Mouse (Mus musculus) forebrain, embryonic 13.5 days (tissue): ENCODE measurements at regions not wholly inside any gene's neighbourhood (a gene's known extent, or its start where the extent isn't known, plus 50 kb on each side); places are given as distances from the start of the nearest gene placed in this dataset.
"Not testable (repeated sequence)": the region's sequence is repeated elsewhere in the genome, so short reads cannot be mapped to it uniquely, and the experiment has no call there.

Experiments used
- ATAC-seq: fragments of 200-750 bp; cut with Nextera tagmentation; 2 replicates; pipeline ENCODE4 v1.8.0; 2017
- H3K27ac ChIP-seq: fragments of 300-500 bp; sonication (generic); 2 replicates; pipeline ENCODE4 v1.5.1; 2015; ENCODE audit warnings: inconsistent platforms, mild to moderate bottlenecking, moderate library complexity
- H3K27me3 ChIP-seq: fragments of 300-500 bp; sonication (generic); 2 replicates; pipeline ENCODE4 v1.6.1; 2015; ENCODE audit warnings: mild to moderate bottlenecking, inconsistent platforms
- H3K36me3 ChIP-seq: fragments of 300-500 bp; sonication (generic); 2 replicates; pipeline ENCODE4 v1.6.1; 2015; ENCODE audit warnings: mild to moderate bottlenecking, inconsistent platforms; ENCODE audit not compliant: poor library complexity, severe bottlenecking
- H3K4me1 ChIP-seq: fragments of 300-500 bp; sonication (generic); 2 replicates; pipeline ENCODE4 v1.6.1; 2015; ENCODE audit warnings: inconsistent platforms
- H3K4me2 ChIP-seq: fragments of 300-500 bp; sonication (generic); 2 replicates; pipeline ENCODE4 v1.6.1; 2015; ENCODE audit warnings: inconsistent platforms, mild to moderate bottlenecking, moderate library complexity
- H3K4me3 ChIP-seq: fragments of 300-500 bp; sonication (generic); 2 replicates; pipeline ENCODE4 v1.5.1; 2015; ENCODE audit warnings: mild to moderate bottlenecking, inconsistent platforms
- H3K9ac ChIP-seq: fragments of 300-500 bp; sonication (generic); 2 replicates; pipeline ENCODE4 v1.6.1; 2015; ENCODE audit warnings: mild to moderate bottlenecking, inconsistent platforms
- H3K9me3 ChIP-seq: fragments of 300-500 bp; sonication (generic); replicated peaks from 2 replicates; pipeline ENCODE4 v1.6.1; 2016; ENCODE audit warnings: inconsistent platforms
- WGBS: fragments of 180-500 bp; shearing (Covaris S2); methylation state at CpG from one replicate; pipeline ENCODE4 v1.1.7; 2015; 5-methylcytosine and 5-hydroxymethylcytosine counted together

GRCm38 (mm10) chrX:50599780-50600179 lies 171.5 kb upstream of the Olfr1324 start:
- Histone ChIP-seq H3K9ac (no peak overlapping the region), H3K4me3 (peak overlapping the region; percentile 19; the same call in 1 of the 2 replicates), H3K36me3 (peaks cover 15% of the 10 kb centered on the region), H3K9me3 (no peaks in the 10 kb centered on the region), H3K4me1 (no peaks in the 10 kb centered on the region), H3K4me2 (peak overlapping the region; percentile 35), H3K27ac (no peak overlapping the region), H3K27me3 (no peaks in the 10 kb centered on the region)
- WGBS = 80% methylated on average over 4 of the region's 4 CpGs
- peak; percentile 55; the same call in 1 of the 2 replicates for ATAC-seq

DNA sequence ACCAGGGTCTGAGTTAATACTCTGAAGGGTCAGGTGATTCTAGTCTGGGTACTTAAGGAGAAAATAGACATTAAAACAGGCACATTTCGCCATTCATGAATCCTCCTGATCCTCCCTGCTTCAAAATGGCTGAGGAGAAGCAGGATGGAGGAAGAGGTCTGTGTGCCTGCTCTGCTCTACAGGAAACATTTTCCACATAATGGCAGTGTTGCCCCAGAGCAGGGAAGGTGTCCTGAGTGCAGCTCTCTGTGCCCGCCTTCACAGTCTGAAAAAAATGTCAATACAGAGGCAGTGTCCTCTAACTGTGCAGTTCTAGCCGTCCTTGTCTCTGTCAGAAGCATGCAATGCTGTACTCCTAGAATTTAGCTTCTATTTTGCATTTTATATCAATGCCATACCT lies 169.3 kb upstream of the Olfr1324 start:
- not testable (repeated sequence) for H3K27me3 ChIP-seq, H3K9me3 ChIP-seq, ATAC-seq, H3K4me1 ChIP-seq, H3K4me3 ChIP-seq, H3K9ac ChIP-seq, H3K27ac ChIP-seq
- 78% methylated on average over 3 of the region's 3 CpGs for WGBS
- peak overlapping the region; percentile 24; the same call in 1 of the 2 replicates for H3K4me2 ChIP-seq
- H3K36me3 ChIP-seq = peaks cover 18% of the 10 kb centered on the region

- H3K9me3 ChIP-seq = no peaks in the 10 kb centered on the region
- no peak for ATAC-seq
- WGBS = 70% methylated on average over 6 of the region's 6 CpGs
Observed at GRCm38 (mm10) chrX:50597105-50597504, 168.8 kb upstream of the Olfr1324 start.

GRCm38 (mm10) chrX:50594976-50595375 lies 166.7 kb upstream of the Olfr1324 start:
- not testable (repeated sequence) for H3K27me3 ChIP-seq, ATAC-seq, H3K4me1 ChIP-seq, H3K27ac ChIP-seq, H3K9ac ChIP-seq, H3K4me2 ChIP-seq, H3K9me3 ChIP-seq, H3K4me3 ChIP-seq
- WGBS = 83% methylated on average over 4 of the region's 4 CpGs
- H3K36me3 ChIP-seq = peaks cover 24% of the 10 kb centered on the region

More at GRCm38 (mm10) chrX:50597105-50597504, 168.8 kb upstream of the Olfr1324 start:
- Histone ChIP-seq H3K9ac (no peak overlapping the region), H3K4me1 (no peaks in the 10 kb centered on the region), H3K27ac (no peak overlapping the region), H3K36me3 (peaks cover 19% of the 10 kb centered on the region), H3K4me3 (no peak overlapping the region), H3K4me2 (peak overlapping the region; percentile 24; the same call in 1 of the 2 replicates), H3K27me3 (no peaks in the 10 kb centered on the region)

GRCm38 (mm10) chrX:50591477-50591876 lies 163.2 kb upstream of the Olfr1324 start:
- no peak overlapping the region for H3K4me3 ChIP-seq
- no peak for ATAC-seq
- H3K4me1 ChIP-seq = no peaks in the 10 kb centered on the region
- H3K27me3 ChIP-seq = no peaks in the 10 kb centered on the region
- H3K9ac ChIP-seq = no peak overlapping the region
- peaks cover 19% of the 10 kb centered on the region for H3K36me3 ChIP-seq
- no peak overlapping the region for H3K27ac ChIP-seq
- WGBS = 79% methylated on average over 4 of the region's 4 CpGs
- no peaks in the 10 kb centered on the region for H3K9me3 ChIP-seq
- H3K4me2 ChIP-seq = no peak overlapping the region

GRCm38 (mm10) chrX:50590673-50591341 lies 162.5 kb upstream of the Olfr1324 start:
- no peak overlapping the region for H3K27ac ChIP-seq
- H3K27me3 ChIP-seq = no peaks in the 10 kb centered on the region
- no peaks in the 10 kb centered on the region for H3K9me3 ChIP-seq
- WGBS = 69% methylated on average over 8 of the region's 8 CpGs
- H3K4me3 ChIP-seq = no peak overlapping the region
- ATAC-seq = no peak
- H3K9ac ChIP-seq = no peak overlapping the region
- H3K4me2 ChIP-seq = 0 out of 2 replicates have a peak overlapping the region, but pooled peaks have one; percentile 4
- peaks cover 19% of the 10 kb centered on the region for H3K36me3 ChIP-seq
- H3K4me1 ChIP-seq = no peaks in the 10 kb centered on the region

DNA sequence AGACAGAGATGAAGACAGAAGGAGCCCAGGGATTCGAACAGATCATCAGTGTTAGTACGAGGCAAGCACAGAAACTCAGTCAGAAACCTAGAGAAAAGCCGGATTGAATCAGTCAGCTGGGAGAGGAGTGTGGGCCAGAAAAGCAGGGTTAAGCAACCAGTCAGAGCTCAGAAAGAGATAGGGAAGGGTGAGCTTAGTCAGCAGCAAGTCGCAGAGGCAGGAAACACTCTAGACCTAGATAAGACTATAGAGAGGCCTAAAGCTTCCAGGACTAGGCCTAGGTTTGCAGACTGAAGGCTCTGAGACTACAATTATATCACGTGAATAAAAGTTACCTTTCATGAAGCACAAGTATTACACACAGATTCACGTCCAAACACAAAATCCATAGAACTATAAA lies 160.6 kb upstream of the Olfr1324 start:
- H3K4me3 ChIP-seq = no peak overlapping the region

GRCm38 (mm10) chrX:50583741-50584580 lies 155.7 kb upstream of the Olfr1324 start:
- H3K27me3 ChIP-seq = no peaks in the 10 kb centered on the region
- H3K4me2 ChIP-seq = no peak overlapping the region
- no peak overlapping the region for H3K9ac ChIP-seq
- ATAC-seq = peak; percentile 33; the same call in 1 of the 2 replicates
- no peaks in the 10 kb centered on the region for H3K9me3 ChIP-seq
- H3K4me1 ChIP-seq = no peaks in the 10 kb centered on the region
- no peak overlapping the region for H3K4me3 ChIP-seq
- WGBS = 78% methylated on average over 12 of the region's 12 CpGs
- peaks cover 26% of the 10 kb centered on the region for H3K36me3 ChIP-seq
- no peak overlapping the region for H3K27ac ChIP-seq

More for the DNA sequence above, 160.6 kb upstream of the Olfr1324 start:
- ATAC-seq = no peak
- WGBS = 90% methylated on average over 6 of the region's 6 CpGs
- Histone ChIP-seq H3K9ac (no peak overlapping the region), H3K27me3 (no peaks in the 10 kb centered on the region), H3K4me2 (no peak overlapping the region), H3K4me1 (no peaks in the 10 kb centered on the region), H3K27ac (no peak overlapping the region), H3K9me3 (no peaks in the 10 kb centered on the region), H3K36me3 (peaks cover 23% of the 10 kb centered on the region)

- H3K9me3 ChIP-seq = no peaks in the 10 kb centered on the region
- H3K4me2 ChIP-seq = 0 out of 2 replicates have a peak overlapping the region, but pooled peaks have one; percentile 1
- 66% methylated on average over 7 of the region's 7 CpGs for WGBS
- H3K36me3 ChIP-seq = peaks cover 21% of the 10 kb centered on the region
- 0 out of 2 replicates have a peak overlapping the region, but pooled peaks have one; percentile 2 for H3K4me3 ChIP-seq
- no peak for ATAC-seq
- no peak overlapping the region for H3K9ac ChIP-seq
- H3K27me3 ChIP-seq = no peaks in the 10 kb centered on the region
- no peak overlapping the region for H3K27ac ChIP-seq
- no peaks in the 10 kb centered on the region for H3K4me1 ChIP-seq
Observed at GRCm38 (mm10) chrX:50580200-50580599, 151.9 kb upstream of the Olfr1324 start.

- no peak overlapping the region for H3K4me3 ChIP-seq
- peaks cover 17% of the 10 kb centered on the region for H3K36me3 ChIP-seq
- no peaks in the 10 kb centered on the region for H3K9me3 ChIP-seq
- no peaks in the 10 kb centered on the region for H3K4me1 ChIP-seq
- no peak overlapping the region for H3K27ac ChIP-seq
- H3K4me2 ChIP-seq = 0 out of 2 replicates have a peak overlapping the region, but pooled peaks have one; percentile 14
- 59% methylated on average over 7 of the region's 7 CpGs for WGBS
- no peak for ATAC-seq
- no peaks in the 10 kb centered on the region for H3K27me3 ChIP-seq
- H3K9ac ChIP-seq = no peak overlapping the region
Observed at GRCm38 (mm10) chrX:50576824-50577223, 148.5 kb upstream of the Olfr1324 start.

GRCm38 (mm10) chrX:50572191-50573095 lies 144.1 kb upstream of the Olfr1324 start:
- WGBS = 71% methylated on average over 14 of the region's 14 CpGs
- Histone ChIP-seq H3K36me3 (peaks cover 15% of the 10 kb centered on the region; the same call in 1 of the 2 replicates), H3K4me3 (0 out of 2 replicates have a peak overlapping the region, but pooled peaks have one; percentile 3)
- not testable (repeated sequence) for H3K9ac ChIP-seq, H3K9me3 ChIP-seq, H3K4me1 ChIP-seq, H3K4me2 ChIP-seq, H3K27ac ChIP-seq, H3K27me3 ChIP-seq
- ATAC-seq = 0 out of 2 replicates have a peak, but pooled peaks have one; percentile 24
